Mouse (Mus musculus) lung, embryonic 14.5 days (tissue): Measurements from ENCODE around the gene Sdhaf1. TPM values are rescaled to one million over a fixed set of nuclear protein-coding genes. Genes with fewer than 3 reads are reported as not detected.

Experiments
- ATAC-seq: fragments of 200-750 bp; cut with Nextera tagmentation; 2 replicates; pipeline ENCODE4 v1.8.0; 2017; ENCODE audit warnings: mild to moderate bottlenecking, moderate TSS enrichment, moderate library complexity; ENCODE audit not compliant: insufficient read depth
- DNase-seq: peaks from one replicate; pipeline ENCODE4 v3.0.0-alpha.2; 2015
- H3K27ac ChIP-seq: fragments of 300-500 bp; sonication (generic); 2 replicates; pipeline ENCODE4 v1.5.1; 2014; ENCODE audit warnings: low read depth, mild to moderate bottlenecking, moderate library complexity
- H3K27me3 ChIP-seq: fragments of 300-500 bp; sonication (generic); 2 replicates; pipeline ENCODE4 v1.6.1; 2014; ENCODE audit warnings: low read length, control low read depth; ENCODE audit not compliant: insufficient read depth
- H3K36me3 ChIP-seq: fragments of 300-500 bp; sonication (generic); 2 replicates; pipeline ENCODE4 v1.6.1; 2014; ENCODE audit warnings: control low read depth; ENCODE audit not compliant: insufficient read depth
- H3K4me1 ChIP-seq: fragments of 300-500 bp; sonication (generic); 2 replicates; pipeline ENCODE4 v1.6.1; 2014; ENCODE audit warnings: antibody characterized with exemption, control low read depth; ENCODE audit not compliant: insufficient read depth
- H3K4me2 ChIP-seq: fragments of 300-500 bp; sonication (generic); 2 replicates; pipeline ENCODE4 v1.6.1; 2014; ENCODE audit warnings: mild to moderate bottlenecking
- H3K4me3 ChIP-seq: fragments of 300-500 bp; sonication (generic); 2 replicates; pipeline ENCODE4 v1.5.1; 2014; ENCODE audit warnings: low read depth, low read length
- H3K9ac ChIP-seq: fragments of 300-500 bp; sonication (generic); 2 replicates; pipeline ENCODE4 v1.6.1; 2014
- H3K9me3 ChIP-seq: fragments of 300-500 bp; sonication (generic); 2 replicates; pipeline ENCODE4 v1.6.1; 2016; ENCODE audit warnings: low read depth, low read length, control low read depth
- CTCF ChIP-seq: IDR thresholded peaks from 2 replicates; pipeline ENCODE4 v1.5.1; 2016; ENCODE audit warnings: antibody characterized with exemption, low read depth
- WGBS: fragments of 180-500 bp; shearing (Covaris S2); extraction: QIAGEN DNeasy Blood & Tissue Kit; methylation state at CpG from one replicate; pipeline ENCODE4 v1.1.7; 2014; 5-methylcytosine and 5-hydroxymethylcytosine counted together
- polyA plus RNA-seq: library from polyadenylated mRNA; unstranded; fragments of >200 nt; fragmentation: Nextera tagmentation; extraction: Ambion mirVana; gene quantifications from 2 replicates; pipeline ENCODE4 v1.2.1, GENCODE M21; 2014

Gene Sdhaf1
- 21.3 and 22.7 TPM in 2 replicates for polyA plus RNA-seq

- ATAC-seq = no peak
- DNase-seq = no peak
- TF ChIP-seq CTCF = no peak
- H3K4me2 ChIP-seq = peak within 1 kb of the TSS; percentile 80
- H3K4me1 ChIP-seq = peaks cover 20% of the 10 kb centered on the region; the same call in 1 of the 2 replicates
- H3K36me3 ChIP-seq = no peaks in the 10 kb centered on the region
- H3K27ac ChIP-seq = peak within 1 kb of the TSS; percentile 89
- peak within 1 kb of the TSS; percentile 68 for H3K4me3 ChIP-seq
- no peaks in the 10 kb centered on the region for H3K27me3 ChIP-seq
- peak within 1 kb of the TSS; percentile 49 for H3K9ac ChIP-seq
- 0 out of 2 replicates have a peak, but pooled peaks cover 3% of the 10 kb centered on the region for H3K9me3 ChIP-seq
- 68% methylated on average over 3 of the region's 3 CpGs for WGBS
Observed at GRCm38 (mm10) chr7:30323795-30324194, at the start of gene Sdhaf1. Gene Sdhaf1 (minus strand): TSS chr7:30323895.

DNA sequence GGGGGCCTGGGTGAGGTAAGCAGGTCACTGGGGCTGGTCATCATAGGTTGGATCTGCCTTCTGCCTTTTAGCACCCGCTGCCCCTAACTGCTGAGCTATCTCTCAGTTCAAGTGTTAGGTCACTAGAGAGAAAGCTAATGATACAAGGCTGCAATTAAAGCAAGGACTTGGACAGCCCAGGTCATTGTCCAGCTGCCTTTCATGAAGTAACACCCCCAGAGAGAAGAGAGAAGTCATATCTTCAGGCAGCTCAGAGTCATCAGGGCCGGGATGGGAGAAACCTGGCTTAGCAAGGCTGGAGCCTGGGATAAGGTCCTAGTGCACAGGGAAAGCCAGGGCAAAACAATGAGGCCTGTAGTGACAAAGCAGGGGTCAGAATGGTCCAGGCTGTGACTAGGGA lies 43.8 kb upstream of the Sdhaf1 start:
- ATAC-seq = no peak
- no peak for TF ChIP-seq CTCF
- no peak for DNase-seq
- 71% methylated on average over 2 of the region's 2 CpGs for WGBS
- Histone ChIP-seq H3K27ac (no peak overlapping the region), H3K4me2 (no peak overlapping the region), H3K36me3 (no peaks in the 10 kb centered on the region), H3K4me1 (no peaks in the 10 kb centered on the region), H3K4me3 (no peak overlapping the region), H3K9ac (no peak overlapping the region), H3K27me3 (0 out of 2 replicates have a peak, but pooled peaks cover 3% of the 10 kb centered on the region), H3K9me3 (no peaks in the 10 kb centered on the region)

- peak overlapping the region; percentile 76 for H3K4me3 ChIP-seq
- H3K27ac ChIP-seq = no peak overlapping the region
- DNase-seq (no peak), ATAC-seq (peak; percentile 39; the same call in 1 of the 2 replicates)
- WGBS = 53% methylated on average over 6 of the region's 6 CpGs
- peak overlapping the region; percentile 69 for H3K4me2 ChIP-seq
- no peaks in the 10 kb centered on the region for H3K4me1 ChIP-seq
- H3K9me3 ChIP-seq = no peaks in the 10 kb centered on the region
- H3K9ac ChIP-seq = peak overlapping the region; percentile 81
- H3K36me3 ChIP-seq = no peaks in the 10 kb centered on the region
- no peak for TF ChIP-seq CTCF
- H3K27me3 ChIP-seq = 0 out of 2 replicates have a peak, but pooled peaks cover 3% of the 10 kb centered on the region
Observed at GRCm38 (mm10) chr7:30363344-30363738, 39.6 kb upstream of the Sdhaf1 start.

GRCm38 (mm10) chr7:30362652-30363343 lies 39.1 kb upstream of the Sdhaf1 start, which contains the start of gene Lrfn3:
Gene Lrfn3 (minus strand): TSS chr7:30362772.
- H3K36me3 ChIP-seq = no peaks in the 10 kb centered on the region
- H3K4me1 ChIP-seq = no peaks in the 10 kb centered on the region
- H3K9ac ChIP-seq = peak within 1 kb of the TSS; percentile 81
- under 1% methylated on average over 51 of the region's 55 CpGs for WGBS
- peak within 1 kb of the TSS; percentile 69 for H3K4me2 ChIP-seq
- no peaks in the 10 kb centered on the region for H3K9me3 ChIP-seq
- ATAC-seq (peak; percentile 70), DNase-seq (peak; percentile 92)
- no peak within 1 kb of the TSS for H3K27ac ChIP-seq
- H3K4me3 ChIP-seq = peak within 1 kb of the TSS; percentile 76
- 0 out of 2 replicates have a peak, but pooled peaks cover 3% of the 10 kb centered on the region for H3K27me3 ChIP-seq
- no peak for TF ChIP-seq CTCF

- no peak for TF ChIP-seq CTCF
- WGBS = 86% methylated on average over 17 of the region's 17 CpGs
- Histone ChIP-seq H3K4me3 (no peak overlapping the region), H3K9ac (no peak overlapping the region), H3K9me3 (no peaks in the 10 kb centered on the region), H3K27me3 (0 out of 2 replicates have a peak, but pooled peaks cover 3% of the 10 kb centered on the region), H3K36me3 (0 out of 2 replicates have a peak, but pooled peaks cover 5% of the 10 kb centered on the region), H3K27ac (no peak overlapping the region), H3K4me1 (no peaks in the 10 kb centered on the region), H3K4me2 (no peak overlapping the region)
- ATAC-seq (no peak), DNase-seq (no peak)
Observed at GRCm38 (mm10) chr7:30360028-30360427, 36.3 kb upstream of the Sdhaf1 start.

GRCm38 (mm10) chr7:30359276-30359865 lies 35.7 kb upstream of the Sdhaf1 start:
- H3K9me3 ChIP-seq = no peaks in the 10 kb centered on the region
- ATAC-seq = no peak
- H3K4me3 ChIP-seq = no peak overlapping the region
- no peak overlapping the region for H3K27ac ChIP-seq
- no peaks in the 10 kb centered on the region for H3K4me1 ChIP-seq
- no peak for DNase-seq
- no peak overlapping the region for H3K9ac ChIP-seq
- no peak overlapping the region for H3K4me2 ChIP-seq
- H3K36me3 ChIP-seq = 0 out of 2 replicates have a peak, but pooled peaks cover 5% of the 10 kb centered on the region
- no peak for TF ChIP-seq CTCF
- H3K27me3 ChIP-seq = 0 out of 2 replicates have a peak, but pooled peaks cover 3% of the 10 kb centered on the region
- WGBS = 77% methylated on average over 31 of the region's 31 CpGs

DNA sequence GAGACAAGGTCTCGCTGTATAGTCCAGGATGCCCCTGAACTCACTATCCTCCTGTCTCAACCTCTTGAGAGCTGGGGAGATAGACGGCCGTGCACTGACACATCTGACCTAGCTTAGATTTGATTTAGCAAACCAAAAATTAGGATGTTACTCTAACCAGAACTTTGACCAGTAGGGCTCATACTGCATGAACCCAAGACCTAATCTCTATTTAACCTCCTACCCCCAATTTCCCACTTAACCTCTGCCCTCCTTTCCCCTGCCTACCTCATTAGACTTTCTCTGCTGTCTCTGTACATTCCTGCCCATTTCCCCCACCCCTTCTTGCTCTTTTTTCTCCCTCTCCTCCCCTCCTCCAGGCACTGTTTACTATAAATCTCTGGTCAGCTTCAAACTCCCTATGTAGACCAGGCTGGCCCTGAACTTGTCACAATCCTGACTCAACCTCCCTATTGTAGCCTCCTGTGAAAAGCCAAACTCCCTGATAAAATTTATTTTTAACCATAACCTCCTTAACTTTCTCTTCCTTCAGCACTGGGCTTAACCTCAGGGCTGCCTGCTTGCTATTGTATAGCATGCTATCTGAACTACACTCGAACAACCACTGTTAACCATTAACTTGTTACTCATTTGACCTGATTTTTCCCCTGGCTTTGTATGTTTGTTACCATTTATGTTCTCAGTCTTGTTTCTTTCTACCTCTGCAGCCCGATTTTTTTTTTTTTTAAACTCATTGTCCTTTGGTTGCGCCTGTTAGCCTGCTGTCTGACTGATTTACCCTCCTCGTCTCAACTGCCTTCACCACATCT lies 34.9 kb upstream of the Sdhaf1 start:
- no peak overlapping the region for H3K4me3 ChIP-seq
- H3K4me2 ChIP-seq = no peak overlapping the region
- TF ChIP-seq CTCF = no peak
- no peaks in the 10 kb centered on the region for H3K9me3 ChIP-seq
- no peak for ATAC-seq
- 62% methylated on average over 7 of the region's 7 CpGs for WGBS
- H3K27me3 ChIP-seq = no peaks in the 10 kb centered on the region
- no peak overlapping the region for H3K27ac ChIP-seq
- DNase-seq = no peak
- no peak overlapping the region for H3K9ac ChIP-seq
- H3K4me1 ChIP-seq = no peaks in the 10 kb centered on the region
- H3K36me3 ChIP-seq = 0 out of 2 replicates have a peak, but pooled peaks cover 5% of the 10 kb centered on the region
